Mouse (Mus musculus) neural tube, embryonic 12.5 days (tissue): Measurements from ENCODE around the gene Klf13. TPM values are rescaled to one million over a fixed set of nuclear protein-coding genes. Genes with fewer than 3 reads are reported as not detected.
A peak's percentile ranks its signal among the peaks of the same experiment; 100 is the strongest.

Experiments used
- ATAC-seq: fragments of 200-750 bp; cut with Nextera tagmentation; 2 replicates; pipeline ENCODE4 v1.8.0; 2017; ENCODE audit warnings: low read depth, mild to moderate bottlenecking, moderate TSS enrichment, moderate library complexity; ENCODE audit not compliant: low FRiP score
- H3K27ac ChIP-seq: fragments of 300-500 bp; sonication (generic); 2 replicates; pipeline ENCODE4 v1.5.1; 2016
- H3K27me3 ChIP-seq: fragments of 300-500 bp; sonication (generic); replicated peaks from 2 replicates; pipeline ENCODE4 v1.6.1; 2016; ENCODE audit warnings: mild to moderate bottlenecking
- H3K36me3 ChIP-seq: fragments of 300-500 bp; sonication (generic); 2 replicates; pipeline ENCODE4 v1.6.1; 2016; ENCODE audit warnings: mild to moderate bottlenecking
- H3K4me1 ChIP-seq: fragments of 300-500 bp; sonication (generic); 2 replicates; pipeline ENCODE4 v1.6.1; 2016
- H3K4me2 ChIP-seq: fragments of 300-500 bp; sonication (generic); replicated peaks from 2 replicates; pipeline ENCODE4 v1.6.1; 2016; ENCODE audit warnings: mild to moderate bottlenecking
- H3K4me3 ChIP-seq: fragments of 300-500 bp; sonication (generic); 2 replicates; pipeline ENCODE4 v1.5.1; 2016
- H3K9ac ChIP-seq: fragments of 300-500 bp; sonication (generic); 2 replicates; pipeline ENCODE4 v1.6.1; 2016; ENCODE audit warnings: mild to moderate bottlenecking
- H3K9me3 ChIP-seq: fragments of 300-500 bp; sonication (generic); 2 replicates; pipeline ENCODE4 v1.6.1; 2016; ENCODE audit warnings: mild to moderate bottlenecking
- WGBS: fragments of 180-500 bp; shearing (Covaris S2); methylation state at CpG from one replicate; pipeline ENCODE4 v1.1.7; 2016; 5-methylcytosine and 5-hydroxymethylcytosine counted together
- polyA plus RNA-seq: library from polyadenylated mRNA; unstranded; fragments of >200 nt; fragmentation: Nextera tagmentation; extraction: Ambion mirVana; gene quantifications from 2 replicates; pipeline ENCODE4 v1.2.1, GENCODE M21; 2016

Klf13 gene
- polyA plus RNA-seq, 1 experiment from 2014 or later: 34.0 TPM

DNA sequence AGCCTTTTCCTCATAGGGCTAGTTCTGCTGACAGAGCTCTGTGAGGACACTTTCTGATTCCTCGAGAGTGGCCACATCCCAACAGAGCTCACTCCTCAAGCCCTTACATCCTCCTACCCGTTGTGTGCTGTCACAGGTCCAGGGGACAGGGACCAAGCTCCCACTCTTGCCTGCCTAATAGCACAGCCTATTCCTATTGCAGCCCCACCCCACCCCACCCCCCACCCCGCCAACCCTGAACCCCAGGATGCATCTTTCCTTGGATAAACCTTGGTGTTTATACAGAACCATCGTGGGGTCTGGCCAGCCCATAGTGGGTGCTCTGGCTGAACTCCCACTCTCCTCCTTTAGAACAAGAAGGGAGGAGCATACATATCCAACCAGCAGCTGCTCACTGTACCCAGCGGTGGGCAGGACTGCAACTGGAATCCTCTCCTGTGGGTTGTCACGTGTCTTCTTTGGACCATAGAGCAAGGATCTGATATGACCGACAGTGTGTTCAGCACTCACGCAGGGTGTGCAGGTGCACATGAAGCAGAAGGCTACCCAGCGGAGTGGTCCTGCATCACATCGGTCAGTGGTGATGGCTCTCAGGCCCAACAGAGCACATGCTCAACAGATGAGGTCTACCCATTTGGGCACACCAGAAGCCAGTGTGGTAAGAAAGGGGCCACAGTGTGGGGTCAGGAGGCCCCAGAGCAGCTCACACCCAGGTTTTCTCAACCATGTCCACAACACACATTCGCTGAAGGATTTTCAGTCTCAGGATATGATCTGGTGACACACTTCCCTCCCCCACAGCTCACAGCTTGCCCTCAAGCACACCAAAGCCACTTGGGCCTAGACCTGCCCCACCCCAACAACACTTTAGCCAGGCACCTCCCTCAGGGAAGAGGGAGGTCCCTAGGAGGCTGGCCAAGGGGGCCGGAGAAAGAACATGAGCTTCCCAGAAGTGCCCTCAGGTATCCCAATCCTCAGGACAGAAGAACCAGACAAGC is 19.6 kb downstream of the Klf13 start:
- WGBS: 88% methylated on average over 12 of the region's 12 CpGs
- no peak for ATAC-seq
- no peaks in the 10 kb centered on the region for H3K27me3 ChIP-seq

DNA sequence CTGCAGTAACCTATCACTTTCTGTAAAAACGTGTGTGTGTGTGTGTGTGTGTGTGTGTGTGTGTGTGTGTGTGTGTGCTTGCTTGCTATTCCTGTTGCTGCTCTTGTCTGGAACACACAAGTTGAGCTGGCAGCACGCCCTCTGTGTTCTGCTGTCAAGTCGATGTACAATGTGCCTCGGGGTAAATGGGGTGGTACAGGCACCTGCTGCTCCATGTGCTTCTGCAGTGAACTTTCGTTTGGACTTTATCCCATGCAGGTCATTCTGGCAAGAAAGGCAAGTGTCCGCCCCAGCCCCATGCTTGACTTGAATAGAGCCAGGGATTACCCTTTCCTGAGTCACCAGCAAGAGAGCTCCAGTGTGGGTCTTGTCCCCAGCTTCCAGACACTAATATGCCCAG is 21.0 kb downstream of the Klf13 start:
- Histone ChIP-seq H3K9me3 (no peaks in the 10 kb centered on the region), H3K4me2 (no peak overlapping the region), H3K36me3 (no peaks in the 10 kb centered on the region; the same call in 1 of the 2 replicates), H3K4me1 (peaks cover 21% of the 10 kb centered on the region), H3K27ac (no peak overlapping the region), H3K9ac (no peak overlapping the region), H3K4me3 (no peak overlapping the region), H3K27me3 (no peaks in the 10 kb centered on the region)
- ATAC-seq: no peak
- 80% methylated on average over 6 of the region's 6 CpGs for WGBS

More for the DNA sequence above, 19.6 kb downstream of the Klf13 start:
- H3K36me3 ChIP-seq: no peaks in the 10 kb centered on the region; the same call in 1 of the 2 replicates
- no peak overlapping the region for H3K4me2 ChIP-seq
- no peak overlapping the region for H3K4me3 ChIP-seq
- no peak overlapping the region for H3K27ac ChIP-seq
- H3K9me3 ChIP-seq: no peaks in the 10 kb centered on the region
- no peak overlapping the region for H3K9ac ChIP-seq
- H3K4me1 ChIP-seq: peaks cover 10% of the 10 kb centered on the region; the same call in 1 of the 2 replicates

DNA sequence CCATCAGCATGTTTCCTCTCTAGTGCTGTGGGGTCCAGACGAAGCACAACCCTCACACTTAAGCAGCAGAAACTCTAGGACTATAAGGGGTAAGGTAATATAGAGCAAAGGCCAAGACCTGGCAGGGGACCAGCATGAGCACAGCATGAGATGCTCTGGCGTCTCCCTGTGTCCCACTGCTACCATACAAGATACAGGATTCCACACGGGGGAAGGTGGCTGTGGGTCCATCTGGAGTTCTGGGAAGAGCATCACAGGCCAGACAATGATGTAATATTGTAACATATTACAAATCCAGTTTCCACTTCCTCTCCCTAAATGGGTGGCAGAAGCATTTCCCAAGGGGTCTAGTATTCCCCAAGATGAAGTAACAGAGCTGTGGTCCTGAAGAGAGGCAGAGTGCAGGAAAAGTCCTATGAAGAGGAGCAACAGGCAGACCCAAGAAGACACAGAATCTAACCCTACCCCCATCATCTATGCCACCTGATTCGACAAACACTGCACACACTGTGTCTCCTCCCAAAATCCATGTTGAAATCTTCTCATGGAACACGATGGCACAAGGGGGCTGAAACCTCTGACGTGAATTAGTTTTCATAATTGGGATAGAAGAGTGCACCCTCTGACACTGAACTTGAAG is 22.3 kb downstream of the Klf13 start, which contains the start of gene E030018B13Rik:
Gene E030018B13Rik (plus strand): TSS at position 590 of the 640 bp plus-strand sequence.
- no peak for ATAC-seq
- no peaks in the 10 kb centered on the region; the same call in 1 of the 2 replicates for H3K36me3 ChIP-seq
- no peak within 1 kb of the TSS for H3K9ac ChIP-seq
- H3K4me1 ChIP-seq: peaks cover 29% of the 10 kb centered on the region
- H3K4me3 ChIP-seq: no peak within 1 kb of the TSS
- WGBS: 93% methylated on average over 6 of the region's 6 CpGs
- H3K9me3 ChIP-seq: no peaks in the 10 kb centered on the region
- no peaks in the 10 kb centered on the region for H3K27me3 ChIP-seq
- no peak within 1 kb of the TSS for H3K27ac ChIP-seq
- no peak within 1 kb of the TSS for H3K4me2 ChIP-seq

DNA sequence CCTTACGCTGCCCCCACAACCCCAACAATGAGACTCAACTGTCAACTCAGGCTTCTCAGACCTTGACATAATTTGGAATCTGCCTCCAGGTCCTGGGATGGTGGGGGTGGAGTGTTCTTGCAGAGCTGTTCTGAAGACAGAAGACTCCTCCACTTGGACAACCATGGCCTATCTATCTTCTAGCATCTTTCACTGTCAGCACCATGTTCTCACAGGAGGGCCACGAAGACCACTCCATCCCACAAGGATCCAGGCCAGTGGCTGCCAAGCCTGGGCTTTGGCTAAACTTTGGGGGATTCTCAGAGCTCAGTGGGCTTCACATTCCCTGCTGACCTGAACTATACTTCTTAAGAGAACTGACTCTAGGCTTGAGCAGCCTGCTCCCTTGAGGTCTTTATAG is 23.8 kb downstream of the Klf13 start:
- Histone ChIP-seq H3K4me1 (peaks cover 40% of the 10 kb centered on the region), H3K9ac (no peak overlapping the region), H3K36me3 (no peaks in the 10 kb centered on the region; the same call in 1 of the 2 replicates), H3K4me3 (no peak overlapping the region), H3K27ac (no peak overlapping the region), H3K4me2 (no peak overlapping the region), H3K27me3 (no peaks in the 10 kb centered on the region), H3K9me3 (no peaks in the 10 kb centered on the region)
- ATAC-seq: no peak
- WGBS: 98% methylated on average over 2 of the region's 2 CpGs

DNA sequence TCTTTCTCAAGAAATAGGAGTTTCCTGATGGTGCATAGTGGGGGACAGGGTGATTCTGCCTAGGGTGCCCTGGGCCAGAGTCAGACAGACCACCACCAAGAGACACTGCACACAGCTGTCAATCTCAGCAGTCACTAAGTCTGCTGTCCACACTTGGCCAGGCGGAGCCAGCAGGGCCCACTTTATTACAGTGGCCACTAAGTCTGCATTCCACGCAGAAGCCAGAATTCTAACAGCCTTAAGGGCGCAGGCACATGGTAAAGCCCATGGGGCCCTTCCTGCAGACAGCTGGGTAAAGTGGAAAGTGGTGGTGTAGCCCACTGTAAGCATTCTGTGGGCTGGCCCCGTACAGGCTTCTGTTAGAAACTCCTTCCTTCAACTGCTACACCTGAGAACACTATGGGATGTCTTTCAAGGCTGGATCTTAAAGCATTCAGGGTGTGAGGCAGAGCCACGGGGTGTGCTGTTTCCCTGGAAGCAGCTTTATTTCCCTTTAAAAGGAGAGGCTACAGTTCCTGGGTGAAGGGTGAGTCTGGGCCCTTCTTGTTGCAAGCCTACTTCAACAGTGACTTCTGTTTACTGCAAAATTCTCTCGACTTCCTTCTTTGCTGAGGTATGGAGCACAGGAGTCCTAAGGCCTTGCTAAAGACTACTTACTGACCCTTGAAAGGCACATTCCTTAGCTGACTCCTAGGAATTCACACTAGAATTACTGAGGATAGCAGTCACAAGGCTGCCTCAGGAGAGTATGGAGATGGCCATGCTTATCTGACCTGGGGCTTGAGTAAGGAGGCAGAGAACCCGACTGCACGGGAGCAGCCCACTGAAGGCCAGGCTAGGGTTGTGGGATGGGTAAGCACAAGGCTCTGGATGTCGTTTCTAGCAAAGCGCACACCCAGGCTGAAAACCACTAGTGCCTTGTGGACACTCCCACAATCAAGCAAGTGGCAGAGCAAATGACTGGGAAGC is 24.7 kb downstream of the Klf13 start:
- 46% methylated on average over 10 of the region's 10 CpGs for WGBS
- H3K36me3 ChIP-seq: no peaks in the 10 kb centered on the region; the same call in 1 of the 2 replicates
- H3K27ac ChIP-seq: no peak overlapping the region
- no peaks in the 10 kb centered on the region for H3K27me3 ChIP-seq
- no peaks in the 10 kb centered on the region for H3K9me3 ChIP-seq
- peaks cover 44% of the 10 kb centered on the region for H3K4me1 ChIP-seq
- H3K9ac ChIP-seq: no peak overlapping the region
- H3K4me3 ChIP-seq: no peak overlapping the region
- no peak for ATAC-seq
- 0 out of 2 replicates have a peak overlapping the region, but pooled peaks have one; percentile 7 for H3K4me2 ChIP-seq

DNA sequence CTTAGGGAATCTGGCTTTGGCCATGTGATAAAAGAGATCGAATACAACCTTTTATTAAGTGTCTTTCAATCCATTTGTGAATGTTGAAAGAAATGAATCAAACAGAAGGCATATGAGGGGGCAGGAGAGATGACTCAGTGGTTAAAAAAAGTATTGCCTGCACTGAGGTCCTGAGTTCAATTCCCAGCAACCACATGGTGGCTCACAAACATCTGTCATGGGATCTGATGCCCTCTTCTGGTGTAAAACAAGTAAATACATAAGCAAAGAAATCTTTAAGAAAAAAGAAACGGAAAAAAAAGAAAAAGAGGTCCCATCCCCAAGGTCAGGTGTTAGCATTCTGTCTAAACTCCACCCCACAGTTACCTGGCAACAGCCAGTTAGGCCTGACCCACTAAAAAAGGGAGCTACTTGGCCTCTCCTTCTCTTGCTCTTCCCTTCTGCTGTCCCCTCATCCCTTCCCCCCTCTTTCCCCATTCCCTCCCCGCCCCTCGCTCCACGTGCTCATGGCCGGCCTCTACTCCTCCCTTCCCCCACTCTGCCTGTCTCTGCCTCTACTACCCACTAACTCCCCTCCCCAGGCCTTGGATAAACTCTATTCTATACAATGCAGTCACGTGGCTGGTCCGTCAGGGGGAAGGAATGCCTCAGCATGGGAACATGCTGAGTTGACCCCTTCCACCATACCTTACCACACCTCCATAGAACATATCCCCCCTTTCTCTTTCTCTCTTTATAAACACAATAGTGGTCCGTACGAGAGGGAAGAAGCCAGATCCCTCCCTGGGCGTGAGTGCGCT is 25.6 kb downstream of the Klf13 start:
- peaks cover 51% of the 10 kb centered on the region for H3K4me1 ChIP-seq
- WGBS: 29% methylated on average over 12 of the region's 12 CpGs
- ATAC-seq: peak; percentile 16; the same call in 1 of the 2 replicates
- no peak overlapping the region for H3K9ac ChIP-seq
- H3K9me3 ChIP-seq: no peaks in the 10 kb centered on the region
- no peaks in the 10 kb centered on the region for H3K27me3 ChIP-seq
- H3K36me3 ChIP-seq: no peaks in the 10 kb centered on the region; the same call in 1 of the 2 replicates
- 0 out of 2 replicates have a peak overlapping the region, but pooled peaks have one; percentile 7 for H3K4me2 ChIP-seq
- H3K27ac ChIP-seq: no peak overlapping the region
- no peak overlapping the region for H3K4me3 ChIP-seq

DNA sequence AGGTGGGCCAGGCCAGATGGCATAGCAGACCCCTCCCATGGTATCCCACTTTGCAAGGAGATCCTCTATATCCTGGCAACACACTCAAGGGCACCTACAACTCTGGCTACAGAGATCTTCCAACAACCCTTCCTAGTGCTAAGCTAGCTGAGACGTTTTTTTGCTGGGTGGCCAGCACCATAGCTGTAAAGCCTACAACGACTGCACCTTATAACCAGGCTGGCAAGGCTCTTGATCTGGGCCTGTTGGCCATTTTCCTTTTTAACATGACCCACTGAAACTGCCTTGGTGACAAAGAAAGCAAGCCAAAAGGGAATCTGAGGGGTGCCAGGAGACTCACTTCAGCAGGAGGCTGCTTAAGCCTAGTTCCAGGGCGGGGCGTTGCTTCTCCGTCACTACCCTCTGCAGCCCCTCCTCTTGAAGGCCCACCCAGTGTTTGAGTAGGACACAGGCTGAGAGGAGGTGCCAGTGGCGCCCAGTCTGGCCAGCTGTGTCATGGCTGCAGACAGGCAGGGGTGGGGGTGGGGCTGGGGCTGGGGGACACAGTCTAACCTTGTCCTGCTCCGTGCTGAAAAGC is 26.4 kb downstream of the Klf13 start:
- Histone ChIP-seq H3K4me2 (no peak overlapping the region), H3K9me3 (no peaks in the 10 kb centered on the region), H3K36me3 (no peaks in the 10 kb centered on the region), H3K4me1 (peaks cover 52% of the 10 kb centered on the region), H3K27me3 (no peaks in the 10 kb centered on the region), H3K27ac (no peak overlapping the region), H3K4me3 (no peak overlapping the region), H3K9ac (no peak overlapping the region)
- WGBS: 19% methylated on average over 7 of the region's 7 CpGs
- peak; percentile 45; the same call in 1 of the 2 replicates for ATAC-seq

DNA sequence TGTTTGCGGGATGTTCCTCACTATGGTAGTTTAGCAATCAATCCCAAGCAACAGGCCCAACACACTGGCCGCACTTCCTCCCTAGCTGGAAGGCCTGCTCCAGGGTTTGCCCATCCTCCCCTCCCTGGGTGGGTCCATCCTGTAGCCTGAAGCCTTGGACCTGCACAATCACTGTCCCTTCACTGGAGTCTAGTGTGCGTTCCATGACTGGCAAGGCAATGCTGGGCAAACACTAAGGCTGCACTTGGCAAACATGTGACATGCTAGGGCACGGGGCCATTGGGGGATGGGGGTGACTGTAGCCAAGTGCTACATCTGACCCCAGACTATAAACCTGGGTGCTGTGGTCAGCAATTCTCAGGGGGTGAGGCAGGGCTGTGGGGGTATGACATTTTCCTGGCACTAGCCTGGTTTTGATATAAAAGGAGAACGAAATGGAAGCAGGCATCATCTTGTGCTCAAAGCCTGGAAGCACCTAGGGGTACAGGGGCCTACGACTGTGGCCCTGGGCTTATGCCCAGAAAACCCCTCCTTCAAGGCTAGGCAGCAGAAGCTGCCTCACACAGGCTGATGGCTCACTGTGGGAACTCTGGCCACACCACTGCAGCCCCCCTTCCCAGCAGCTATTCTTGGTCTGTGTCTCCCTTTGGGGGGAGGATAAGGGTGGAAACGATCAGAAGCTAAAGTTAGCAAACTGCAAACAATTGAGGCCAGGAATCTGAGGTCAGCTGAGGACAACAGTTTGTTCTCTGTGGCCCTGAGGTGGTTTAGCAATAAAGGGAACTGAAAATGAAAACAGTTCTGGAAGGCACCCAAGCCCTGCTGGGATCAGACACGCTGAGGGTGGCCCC is 27.1 kb downstream of the Klf13 start:
- no peak overlapping the region for H3K4me2 ChIP-seq
- H3K27me3 ChIP-seq: no peaks in the 10 kb centered on the region
- ATAC-seq: no peak
- H3K4me1 ChIP-seq: peaks cover 52% of the 10 kb centered on the region
- WGBS: 53% methylated on average over 8 of the region's 8 CpGs
- no peak overlapping the region for H3K27ac ChIP-seq
- H3K4me3 ChIP-seq: no peak overlapping the region
- H3K36me3 ChIP-seq: no peaks in the 10 kb centered on the region
- H3K9me3 ChIP-seq: no peaks in the 10 kb centered on the region
- no peak overlapping the region for H3K9ac ChIP-seq

DNA sequence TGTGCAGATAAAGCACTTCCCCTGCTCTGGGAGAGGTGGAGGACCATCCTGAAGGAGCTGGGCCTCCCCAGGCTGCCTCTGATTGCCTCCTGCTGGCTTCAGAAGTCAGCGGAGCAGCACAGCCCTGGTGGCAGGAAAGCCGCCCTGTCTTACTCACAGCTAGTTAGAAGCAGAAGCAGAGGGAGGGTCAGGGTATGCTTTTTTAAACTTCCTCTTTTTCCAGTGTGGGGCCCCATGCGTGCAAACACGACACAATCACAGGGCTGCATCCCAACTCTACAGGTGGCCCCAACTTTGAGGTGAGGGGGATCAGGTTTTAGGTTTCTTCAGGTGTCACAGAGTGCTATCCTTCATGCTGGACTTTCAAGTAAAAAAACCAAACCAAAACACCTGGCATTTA is 27.8 kb downstream of the Klf13 start:
- Histone ChIP-seq H3K4me3 (no peak overlapping the region), H3K4me1 (peaks cover 52% of the 10 kb centered on the region), H3K4me2 (no peak overlapping the region), H3K27ac (no peak overlapping the region), H3K27me3 (no peaks in the 10 kb centered on the region), H3K9ac (no peak overlapping the region), H3K36me3 (no peaks in the 10 kb centered on the region), H3K9me3 (no peaks in the 10 kb centered on the region)
- 51% methylated on average over 4 of the region's 4 CpGs for WGBS
- ATAC-seq: no peak

DNA sequence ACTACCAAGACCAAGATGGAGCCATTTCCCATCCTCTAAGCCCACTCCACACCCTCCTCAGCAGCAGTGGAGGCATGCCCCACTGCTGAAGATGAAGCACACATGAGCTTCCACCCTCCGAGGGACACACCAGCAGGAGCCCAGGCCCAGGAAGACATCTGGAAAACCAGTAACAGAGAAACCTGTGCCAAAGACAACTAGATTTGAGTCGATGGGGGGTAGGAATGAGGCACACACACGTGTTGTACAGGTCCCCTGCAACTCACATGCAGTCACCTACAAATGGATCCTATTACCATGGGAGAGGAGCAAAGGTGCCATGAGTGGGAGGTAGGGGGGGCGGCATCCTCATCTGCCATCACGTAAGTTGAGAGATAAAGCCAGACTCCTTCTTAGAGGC is 28.5 kb downstream of the Klf13 start:
- Histone ChIP-seq H3K9ac (no peak overlapping the region), H3K36me3 (no peaks in the 10 kb centered on the region), H3K4me1 (peaks cover 52% of the 10 kb centered on the region), H3K4me2 (no peak overlapping the region), H3K27ac (no peak overlapping the region), H3K27me3 (no peaks in the 10 kb centered on the region), H3K4me3 (no peak overlapping the region), H3K9me3 (no peaks in the 10 kb centered on the region)
- ATAC-seq: no peak
- 71% methylated on average over 5 of the region's 5 CpGs for WGBS
